Mouse (Mus musculus) ovary, postnatal 14 days (tissue): ENCODE measurements around the gene Kif23.

ENCODE experiments used
- DNase-seq: peaks from one replicate; pipeline ENCODE4 v3.0.0; 2022; ENCODE audit warnings: low spot score

The Kif23 gene

DNA sequence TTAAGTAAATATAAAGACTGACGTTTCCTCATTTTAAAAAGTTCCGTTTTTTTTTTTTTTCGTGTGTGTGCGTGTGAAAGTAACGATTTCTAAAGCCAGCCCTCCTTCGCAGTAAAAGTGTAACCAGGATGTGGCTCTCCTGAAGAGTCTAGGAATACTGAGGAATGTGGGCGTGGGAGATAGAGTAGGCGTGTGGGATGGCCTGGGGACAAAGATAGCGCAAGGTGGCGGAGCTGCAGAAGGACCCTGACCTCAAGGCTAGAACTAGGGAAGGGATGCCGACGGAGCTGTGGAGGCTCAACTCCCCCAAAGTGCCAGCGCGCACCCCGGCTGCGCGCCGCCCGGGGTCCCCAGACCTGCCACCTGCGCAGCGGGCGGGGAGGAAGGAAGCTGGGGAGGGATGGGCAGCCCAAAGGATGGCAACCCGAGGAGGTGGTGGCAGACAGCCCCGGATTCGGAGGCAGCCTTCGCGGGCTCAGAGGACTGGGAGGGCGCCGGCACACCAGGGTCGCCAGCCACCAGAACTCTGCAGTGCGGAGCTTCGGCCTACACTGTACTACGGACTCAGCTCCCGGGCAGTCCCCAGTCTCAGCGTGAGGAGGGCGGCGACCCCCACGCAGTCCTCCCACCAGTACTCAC lies 482 bp downstream of the Kif23 start:
- no peak for DNase-seq

DNA sequence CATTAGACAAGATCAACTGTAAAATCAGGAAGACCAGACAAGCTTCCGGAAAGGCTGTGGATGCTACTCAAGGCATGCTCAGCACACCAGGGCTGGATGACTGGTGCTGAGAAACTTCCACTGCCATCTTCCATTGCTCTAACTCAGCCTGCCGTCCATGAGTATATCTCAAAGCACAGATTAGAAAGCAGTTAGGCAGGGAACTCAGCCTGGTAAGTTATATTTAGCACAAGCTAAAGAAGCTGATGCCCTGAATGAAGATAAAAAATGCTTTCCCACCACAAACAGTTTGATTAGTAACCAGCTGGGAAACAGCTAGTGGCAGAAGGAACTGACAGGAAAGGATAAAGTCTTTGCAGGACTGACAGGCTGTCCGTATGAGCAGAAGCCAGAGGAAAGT lies 5.5 kb downstream of the Kif23 start:
- DNase-seq = no peak

DNA sequence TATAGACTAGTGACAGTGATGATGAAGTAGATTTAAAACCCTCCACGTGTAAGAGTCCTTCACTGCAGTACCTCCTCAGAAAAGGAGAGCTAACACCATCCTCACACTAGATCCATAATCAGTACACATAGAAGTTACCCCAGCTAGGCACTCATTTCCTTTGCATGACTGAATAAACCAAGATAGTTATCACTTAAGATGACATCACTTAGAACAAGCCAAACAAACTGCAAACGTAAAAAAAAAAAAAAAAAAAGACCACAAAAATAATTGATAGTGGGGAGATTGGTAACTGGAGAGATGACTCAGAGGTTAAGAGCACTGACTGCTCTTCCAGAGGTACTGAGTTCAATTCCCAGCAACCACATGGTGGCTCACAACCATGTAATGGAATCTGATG lies 13.2 kb downstream of the Kif23 start:
- DNase-seq = no peak

- DNase-seq = no peak
Observed at GRCm38 (mm10) chr9:61932009-61932408, 14.6 kb downstream of the Kif23 start.

DNA sequence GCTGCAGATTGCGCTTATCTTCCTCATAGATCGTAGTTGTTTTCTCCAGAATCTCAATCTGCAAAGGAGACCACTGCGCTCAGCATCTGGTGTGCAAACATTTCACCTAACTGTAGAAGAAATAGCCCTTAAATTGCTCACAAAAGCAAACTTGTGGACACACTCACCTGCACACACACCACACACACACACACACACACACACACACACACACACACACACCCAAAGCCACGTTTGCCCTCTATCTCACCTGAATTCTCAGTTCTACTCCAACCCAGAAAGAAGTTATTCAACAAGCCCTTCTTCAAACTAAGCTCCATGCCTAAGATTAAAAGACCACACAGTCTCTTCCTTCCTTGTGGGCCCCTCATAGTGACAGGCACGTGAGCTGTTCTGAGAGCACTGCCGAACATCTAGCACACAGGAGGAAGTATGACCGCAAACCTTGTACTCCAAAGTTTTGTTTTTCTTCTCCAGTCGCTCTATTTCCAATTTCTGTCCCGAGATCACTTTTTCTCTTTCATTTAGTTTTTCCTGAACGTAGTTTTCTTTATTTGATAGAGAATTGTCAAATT lies 21.4 kb downstream of the Kif23 start:
- no peak for DNase-seq

- no peak for DNase-seq
Observed at GRCm38 (mm10) chr9:61920331-61920730, 26.2 kb downstream of the Kif23 start.

DNA sequence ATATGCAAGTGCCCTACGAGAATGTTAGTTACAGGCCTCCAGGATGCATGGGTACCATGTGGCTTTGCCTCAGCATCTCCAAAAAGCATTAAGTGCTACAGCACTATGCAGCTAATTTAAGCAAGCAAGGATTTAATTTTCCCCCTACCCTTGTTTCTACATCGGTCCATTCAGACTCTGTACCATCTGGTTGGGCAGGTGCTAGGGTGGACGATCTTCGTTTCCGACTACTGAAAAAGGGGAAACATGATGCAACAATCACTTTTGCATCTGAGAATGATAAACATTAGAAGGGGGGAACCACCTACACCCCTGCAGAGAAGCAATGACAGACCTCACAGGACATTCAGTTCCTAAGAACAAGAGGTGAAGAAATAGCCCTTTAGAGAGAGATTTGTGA lies 27.1 kb downstream of the Kif23 start:
- DNase-seq = no peak

DNA sequence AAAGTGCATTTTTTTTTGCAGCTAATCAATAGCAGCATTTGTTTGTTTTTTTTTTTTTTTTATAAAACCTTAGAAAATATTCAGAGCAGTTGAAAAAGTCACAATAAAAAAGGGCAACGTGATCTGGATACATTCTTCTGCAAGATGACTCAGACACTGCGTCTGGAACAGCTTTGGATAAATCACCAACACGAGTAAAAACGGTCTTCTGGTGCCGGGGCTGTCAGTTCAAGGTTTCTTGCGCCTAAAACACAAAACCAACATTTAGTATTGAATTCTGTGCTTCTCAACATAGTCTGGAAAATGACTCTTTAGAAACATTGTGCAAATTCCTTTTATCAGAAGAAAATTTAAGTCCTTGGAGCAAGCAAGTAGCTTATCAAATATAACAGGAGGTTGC lies 29.1 kb downstream of the Kif23 start:
- no peak for DNase-seq

DNA sequence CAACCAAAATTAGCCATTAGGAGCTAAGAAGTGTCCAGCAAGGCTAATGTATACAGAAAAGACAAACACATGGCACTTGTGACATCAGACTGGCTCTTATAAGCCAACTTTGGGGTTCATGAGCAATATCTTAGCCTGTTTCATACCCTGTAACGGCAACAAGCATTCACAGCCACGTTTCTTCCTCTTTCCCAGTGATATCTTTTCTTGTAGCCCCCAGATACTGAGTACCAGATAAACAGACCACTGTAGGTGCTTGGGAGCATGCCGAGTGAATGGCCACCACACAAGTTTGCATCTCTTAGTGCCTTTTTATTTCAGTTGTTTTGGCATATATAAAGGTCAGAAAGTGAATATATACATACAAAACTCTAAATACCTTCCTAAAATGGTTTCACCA lies 29.6 kb downstream of the Kif23 start:
- DNase-seq = no peak

DNA sequence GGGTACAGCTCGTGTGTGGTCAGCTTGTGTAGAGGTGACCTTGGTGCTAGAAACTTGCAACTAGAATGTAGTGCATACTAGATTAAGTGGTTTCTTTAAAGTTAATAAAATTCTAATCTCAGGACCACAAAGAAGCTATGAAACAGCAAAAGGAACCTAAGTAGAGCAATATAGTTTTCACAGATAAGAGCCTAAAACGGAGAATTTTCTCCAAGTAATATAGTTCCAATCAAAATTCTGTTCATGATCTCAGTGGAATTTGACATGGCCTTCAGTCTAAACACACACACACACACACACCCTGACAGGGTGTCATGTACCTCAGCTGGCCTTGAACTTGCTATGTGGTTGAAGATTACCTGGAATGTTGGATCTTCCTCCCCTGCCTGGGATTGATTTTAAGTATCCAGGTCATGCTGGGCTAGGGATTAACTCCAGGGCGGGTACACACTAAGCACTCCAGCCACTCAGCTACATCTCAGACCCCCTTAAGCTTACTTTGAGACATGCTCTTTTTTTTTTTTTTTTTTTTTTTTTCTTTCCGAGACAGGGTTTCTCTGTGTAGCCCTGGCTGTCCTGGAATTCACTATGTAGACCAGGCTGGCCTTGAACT lies 31.1 kb downstream of the Kif23 start:
- DNase-seq = no peak

DNA sequence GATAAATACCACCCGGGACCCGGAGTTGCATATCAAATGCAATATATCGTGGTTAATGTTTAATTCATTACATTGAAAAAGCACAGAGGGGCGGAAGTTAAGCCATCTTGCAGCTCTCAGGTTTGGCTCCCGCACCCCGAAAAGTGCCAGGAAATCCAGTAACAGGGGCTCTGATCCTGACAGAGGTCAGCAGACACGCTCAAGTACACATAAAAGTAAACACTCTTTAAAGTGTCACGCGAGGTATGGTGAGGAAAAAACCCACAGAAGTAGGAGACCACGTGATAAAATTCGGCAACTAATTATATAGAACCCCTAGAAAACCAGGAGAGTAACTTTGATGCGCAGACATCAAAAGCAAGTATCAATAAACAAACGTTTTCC lies 31.7 kb downstream of the Kif23 start:
- DNase-seq = no peak

- DNase-seq = peak; percentile 92
Observed at GRCm38 (mm10) chr9:61914203-61914916, 32.2 kb downstream of the Kif23 start, which contains the start of gene Rplp1. TSS of gene Rplp1 (minus strand) at chr9:61914542.

DNA sequence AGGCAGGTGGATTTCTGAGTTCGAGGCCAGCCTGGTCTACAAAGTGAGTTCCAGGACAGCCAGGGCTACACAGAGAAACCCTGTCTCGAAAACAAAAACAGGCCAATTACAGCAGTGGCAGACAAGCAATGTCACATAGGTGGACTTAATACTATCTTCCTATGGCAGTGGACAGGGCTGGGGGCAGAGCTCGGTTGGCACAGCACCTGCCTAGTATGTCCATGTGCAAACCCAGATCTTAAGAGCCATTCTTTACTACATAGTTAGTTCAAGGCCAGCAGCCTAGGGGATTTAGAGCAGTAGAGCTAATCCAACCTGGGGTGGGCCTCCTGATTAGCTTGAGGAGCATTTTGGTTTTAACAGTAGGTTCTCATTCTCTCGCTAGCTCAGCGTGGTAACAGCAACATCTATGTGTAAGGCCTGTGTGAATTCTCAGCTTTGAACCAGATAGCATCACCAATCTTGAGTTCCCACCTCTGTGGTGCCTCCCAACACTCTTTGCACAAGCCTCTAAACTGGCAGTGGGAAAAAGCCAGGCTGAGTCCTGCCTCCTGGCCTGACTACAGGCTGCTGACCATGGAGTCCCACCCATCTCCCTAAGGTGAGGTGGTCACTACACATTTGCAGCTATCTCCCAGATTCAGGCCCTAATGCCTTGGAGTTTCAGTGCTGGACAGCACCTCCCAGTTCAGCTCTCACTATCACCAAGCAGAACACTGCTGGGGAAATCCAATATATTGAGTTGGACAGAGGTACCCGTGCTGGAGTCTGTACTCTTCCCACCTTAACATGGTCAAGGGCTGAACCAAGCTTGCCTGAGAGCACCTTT lies 35.1 kb downstream of the Kif23 start:
- DNase-seq = no peak

DNA sequence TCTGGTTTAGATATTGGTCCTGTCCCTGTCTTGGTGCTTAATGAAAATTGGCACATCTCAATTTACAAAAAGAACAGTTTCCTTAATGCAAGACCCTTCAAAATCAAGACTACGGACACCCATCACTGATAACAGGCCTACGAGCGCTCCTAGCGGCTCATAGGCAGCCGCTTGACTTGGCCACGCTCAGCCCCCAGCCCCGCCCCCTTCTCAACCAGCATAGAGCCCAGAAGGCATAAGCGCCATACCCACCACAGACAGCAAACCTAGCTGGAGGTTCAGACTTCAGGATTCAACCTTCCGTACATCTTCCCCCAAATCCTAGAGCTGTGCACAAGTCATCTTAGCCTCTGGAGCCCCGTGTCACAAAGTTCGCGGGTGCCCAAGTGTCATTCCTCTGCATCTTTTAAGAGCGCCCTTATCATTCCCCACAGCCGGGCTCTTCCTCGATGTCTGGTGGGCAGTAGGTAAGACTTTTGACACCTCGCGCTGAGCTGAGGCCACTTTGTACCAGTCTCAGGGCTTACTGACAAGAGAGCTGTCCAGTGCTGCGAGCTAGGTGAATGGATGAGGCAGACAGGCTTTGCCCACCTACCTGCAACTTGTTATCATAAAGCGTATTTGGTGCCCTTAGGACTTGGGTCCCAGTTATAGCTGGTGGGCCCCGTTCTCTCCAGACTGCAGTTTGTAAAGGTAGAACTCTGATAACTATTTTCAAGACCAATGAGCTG lies 35.9 kb downstream of the Kif23 start:
- DNase-seq = no peak

GRCm38 (mm10) chr9:61909633-61910032 lies 36.9 kb downstream of the Kif23 start:
- no peak for DNase-seq

DNA sequence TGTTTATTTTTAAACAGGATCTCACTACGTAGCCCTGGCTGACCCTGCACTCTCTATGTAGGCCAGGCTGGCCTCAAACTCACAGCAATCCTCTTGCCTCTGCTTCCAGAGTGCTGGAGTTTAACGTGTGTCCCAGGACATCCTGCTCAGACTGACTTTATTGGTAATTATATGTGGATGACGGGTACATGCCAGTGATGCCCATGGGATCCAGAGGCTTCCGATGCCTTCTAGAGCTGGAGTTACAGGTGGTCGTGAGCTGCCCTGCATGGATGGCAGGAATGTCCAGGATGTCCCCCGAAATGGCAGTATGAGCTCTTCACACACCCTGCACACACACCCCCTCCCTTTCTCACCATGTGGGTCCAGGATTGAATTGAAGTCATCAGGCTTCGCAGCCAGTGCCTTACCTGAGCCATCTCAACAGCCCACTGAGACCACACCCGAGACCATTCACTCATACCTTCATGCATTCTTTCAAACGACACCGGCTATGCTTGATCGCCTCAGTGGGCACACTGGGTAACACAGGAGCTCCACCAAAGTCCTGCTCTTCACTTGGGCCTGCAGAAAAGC lies 37.7 kb downstream of the Kif23 start:
- DNase-seq = no peak

- DNase-seq = no peak
Observed at GRCm38 (mm10) chr9:61908341-61908740, 38.2 kb downstream of the Kif23 start.

DNA sequence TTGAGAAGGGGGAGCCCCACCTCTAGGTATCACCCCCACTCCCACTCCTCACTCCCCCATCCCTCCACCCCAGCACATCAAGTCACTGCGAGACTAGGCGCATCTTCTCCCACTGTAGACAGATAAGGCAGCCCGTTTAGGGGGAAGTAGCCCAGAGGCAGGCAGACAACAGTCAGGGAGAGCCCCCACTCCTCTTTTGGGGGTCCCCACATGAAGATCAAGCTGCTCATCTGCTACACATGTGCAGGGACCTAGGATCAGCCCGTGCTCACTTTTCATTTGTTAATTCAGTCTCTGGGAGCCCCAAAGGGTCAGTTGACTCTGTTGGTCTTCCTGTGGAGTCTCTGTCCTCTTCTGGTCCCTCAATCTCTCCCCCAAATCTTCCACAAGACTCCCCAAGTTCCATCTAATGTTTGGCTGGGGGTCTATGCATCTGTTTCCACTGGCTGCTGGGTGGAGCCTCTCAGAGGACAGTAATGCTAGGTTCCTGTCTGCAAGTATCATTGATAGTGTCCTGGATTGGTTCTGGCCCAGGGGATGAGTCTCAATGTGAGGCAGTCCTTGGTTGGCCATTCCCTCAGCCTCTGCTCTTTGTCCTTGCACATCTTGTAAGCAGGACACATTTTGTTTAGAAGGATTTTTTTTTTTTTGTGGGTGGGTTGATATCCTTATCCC lies 38.8 kb downstream of the Kif23 start:
- no peak for DNase-seq

DNA sequence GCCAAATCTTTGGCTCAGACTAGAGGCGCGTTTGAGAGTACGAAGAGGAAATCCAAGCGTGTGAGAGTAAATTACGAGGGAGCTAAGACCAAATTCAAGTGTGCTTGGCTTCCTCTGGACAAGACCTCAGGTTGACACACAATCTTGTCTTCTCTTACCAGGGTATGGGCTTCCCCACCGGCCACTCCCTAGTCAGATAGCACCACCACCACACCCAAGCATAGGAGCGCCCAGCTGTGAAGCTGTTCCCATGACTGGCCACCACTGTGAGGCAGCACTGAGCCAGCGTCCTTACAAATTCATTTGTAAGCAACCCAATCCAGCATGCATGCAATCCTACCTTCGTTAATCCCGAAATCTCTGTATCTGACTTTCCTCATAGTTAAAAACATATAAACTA lies 39.7 kb downstream of the Kif23 start:
- DNase-seq = no peak

DNA sequence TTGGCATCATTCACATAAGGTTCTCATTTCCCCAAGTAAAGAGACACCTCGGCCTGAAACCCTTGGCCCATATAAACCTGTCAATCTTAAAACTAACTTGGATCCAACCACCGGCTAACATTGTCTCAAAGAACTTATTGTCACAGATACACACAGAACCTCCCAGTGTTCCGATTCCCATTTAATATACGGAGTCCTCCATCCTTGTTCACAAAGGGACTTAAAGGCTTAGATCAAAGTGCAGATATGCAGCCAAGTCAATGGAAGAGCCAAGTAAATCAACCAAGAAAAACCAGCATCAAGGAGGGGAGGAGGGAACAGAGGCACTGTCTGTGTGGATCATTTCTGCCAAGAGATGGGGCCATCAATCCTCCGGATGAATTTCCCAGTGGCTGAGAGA lies 41.0 kb downstream of the Kif23 start:
- no peak for DNase-seq

DNA sequence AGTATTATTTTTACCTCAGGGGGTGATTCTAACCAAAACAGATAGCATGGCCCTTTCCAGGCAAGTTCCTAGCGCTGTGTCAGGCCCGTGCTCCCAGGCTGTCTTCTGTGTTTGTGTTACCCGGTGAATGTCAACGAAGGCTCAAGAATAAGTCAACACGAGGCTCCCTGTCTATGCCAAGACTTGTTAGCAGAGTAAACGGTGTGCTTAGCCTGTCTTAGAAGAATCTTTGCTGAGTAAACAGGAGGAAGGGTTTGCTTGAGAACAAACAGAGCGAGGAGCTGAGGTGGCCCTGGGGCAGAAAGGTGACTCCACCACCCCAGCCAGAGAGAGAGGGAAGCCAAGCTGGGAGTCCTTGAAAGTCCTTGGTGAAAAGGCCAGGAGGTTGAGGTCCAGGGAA lies 42.4 kb downstream of the Kif23 start:
- DNase-seq = no peak
